Mouse (Mus musculus): ENCODE results near the gene Nfib.

GRCm38 (mm10) chr4:82494424-82494823, 211.1 kb downstream of the Nfib start:
- TF ChIP-seq CTCF (IDR thresholded peaks at IDR 0.05; ENCODE audit: low read depth) = no peak
- TF ChIP-seq EP300 (IDR thresholded peaks at IDR 0.05; ENCODE audit: low read depth) = no peak

Data from liver, embryonic 14.5 days (tissue).